Mouse (Mus musculus): ENCODE results near the gene Zfp91. TPM values are rescaled to one million over a fixed set of nuclear protein-coding genes. Genes with fewer than 3 reads are reported as not detected.

The Zfp91 gene
- 72.9 TPM for polyA plus RNA-seq (2015; fragmentation: Illumina TruSeq; extraction: RNeasy Lipid Tissue Mini Kit (QIAGEN cat#74804); ENCODE audit: low read depth, low replicate concordance)

DNA sequence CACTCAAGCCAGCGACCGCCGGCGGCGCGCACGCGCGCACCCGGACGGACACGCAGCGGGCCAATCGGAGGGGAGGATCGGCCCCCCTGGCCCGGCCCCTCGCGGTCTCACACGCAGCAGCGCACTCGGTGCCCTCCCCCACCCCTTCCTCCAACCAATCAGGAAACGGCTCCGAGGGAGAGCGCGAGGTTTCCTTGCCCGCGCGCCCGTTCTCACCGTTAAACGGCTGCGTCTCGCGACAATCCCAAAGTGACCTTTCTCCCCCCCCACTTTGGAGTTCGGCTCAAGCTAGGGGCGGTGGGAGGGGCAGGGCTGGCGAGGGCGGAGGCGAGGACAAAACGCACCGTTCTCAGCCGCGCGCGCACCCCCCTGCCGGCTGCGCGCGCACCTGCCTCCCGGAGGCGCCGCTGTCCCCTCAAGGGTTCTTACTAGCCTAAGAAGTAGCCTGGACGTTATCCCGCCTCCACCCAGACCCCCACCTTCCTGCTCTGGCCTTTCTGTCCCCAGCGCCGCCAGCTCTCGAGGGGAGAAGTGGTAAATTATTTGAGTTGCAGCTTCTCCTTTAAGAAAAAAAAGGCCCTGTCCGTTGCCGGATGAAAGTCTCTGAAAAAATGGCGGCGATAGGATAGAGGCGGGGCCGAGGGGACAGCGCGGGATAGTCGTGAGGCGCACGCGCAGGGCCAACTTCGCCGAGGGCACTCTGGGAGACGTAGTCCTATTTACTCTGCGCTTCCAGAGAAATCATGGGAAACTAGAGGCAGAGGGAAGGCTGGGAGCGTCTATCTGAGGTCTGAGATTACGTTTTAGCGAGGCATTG lies at the start of gene Zfp91, which contains the start of gene Lpxn:
Gene Zfp91, minus strand, starts transcription at position 616 of the 817 bp plus-strand sequence.
Gene Lpxn, plus strand, starts transcription at position 683 of the 817 bp plus-strand sequence.

DNA sequence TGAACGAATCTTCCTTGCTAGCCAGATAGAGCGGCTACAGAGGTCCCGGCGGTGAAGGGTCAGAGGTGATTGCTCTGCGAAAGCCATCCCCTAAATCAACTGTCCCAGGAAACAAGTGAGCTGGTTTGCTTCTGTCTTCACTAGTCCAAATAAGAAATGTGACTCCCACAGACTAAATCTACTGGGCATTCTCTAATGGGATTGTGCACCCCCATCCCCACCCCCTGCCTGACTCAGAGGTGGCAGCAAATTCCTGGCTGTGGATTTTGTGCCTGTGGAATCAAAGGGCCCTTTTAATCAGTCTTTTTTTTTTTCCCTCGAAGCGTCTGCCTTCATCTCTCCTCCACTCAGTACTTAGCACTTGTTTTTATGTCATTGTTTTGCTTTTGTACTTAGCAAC lies 30.6 kb downstream of the Zfp91 start, which contains the start of gene Cntf:
Gene Cntf, minus strand, starts transcription at position 325 of the 400 bp plus-strand sequence.

Other genes with a start within 250 kb of the Zfp91 start
- not detected for gene Gm4952, start 196.2 kb downstream of the Zfp91 start, polyA plus RNA-seq (2015; fragmentation: Illumina TruSeq; extraction: RNeasy Lipid Tissue Mini Kit (QIAGEN cat#74804); ENCODE audit: low read depth, low replicate concordance)
- not detected for gene Glyat, start 162.8 kb downstream of the Zfp91 start, polyA plus RNA-seq (2015; fragmentation: Illumina TruSeq; extraction: RNeasy Lipid Tissue Mini Kit (QIAGEN cat#74804); ENCODE audit: low read depth, low replicate concordance)
- gene Olfr1442, start 125.7 kb downstream of the Zfp91 start, polyA plus RNA-seq (2015; fragmentation: Illumina TruSeq; extraction: RNeasy Lipid Tissue Mini Kit (QIAGEN cat#74804); ENCODE audit: low read depth, low replicate concordance), result not detected
- gene Olfr1443, start 118.0 kb downstream of the Zfp91 start, polyA plus RNA-seq (2015; fragmentation: Illumina TruSeq; extraction: RNeasy Lipid Tissue Mini Kit (QIAGEN cat#74804); ENCODE audit: low read depth, low replicate concordance), result not detected
- not detected for gene Keg1, start 100.3 kb downstream of the Zfp91 start, polyA plus RNA-seq (2015; fragmentation: Illumina TruSeq; extraction: RNeasy Lipid Tissue Mini Kit (QIAGEN cat#74804); ENCODE audit: low read depth, low replicate concordance)
- gene Cntf, start 30.5 kb downstream of the Zfp91 start, polyA plus RNA-seq (2015; fragmentation: Illumina TruSeq; extraction: RNeasy Lipid Tissue Mini Kit (QIAGEN cat#74804); ENCODE audit: low read depth, low replicate concordance), result 1.7 TPM
- gene Lpxn, start 67 bp upstream of the Zfp91 start, polyA plus RNA-seq (2015; fragmentation: Illumina TruSeq; extraction: RNeasy Lipid Tissue Mini Kit (QIAGEN cat#74804); ENCODE audit: low read depth, low replicate concordance), result 2.2 TPM
- not detected for gene Gm5244, start 50.6 kb upstream of the Zfp91 start, polyA plus RNA-seq (2015; fragmentation: Illumina TruSeq; extraction: RNeasy Lipid Tissue Mini Kit (QIAGEN cat#74804); ENCODE audit: low read depth, low replicate concordance)
- not detected for gene Olfr1444, start 61.2 kb upstream of the Zfp91 start, polyA plus RNA-seq (2015; fragmentation: Illumina TruSeq; extraction: RNeasy Lipid Tissue Mini Kit (QIAGEN cat#74804); ENCODE audit: low read depth, low replicate concordance)
- gene Olfr1445, start 87.7 kb upstream of the Zfp91 start, polyA plus RNA-seq (2015; fragmentation: Illumina TruSeq; extraction: RNeasy Lipid Tissue Mini Kit (QIAGEN cat#74804); ENCODE audit: low read depth, low replicate concordance), result not detected
- gene Olfr1446, start 97.4 kb upstream of the Zfp91 start, polyA plus RNA-seq (2015; fragmentation: Illumina TruSeq; extraction: RNeasy Lipid Tissue Mini Kit (QIAGEN cat#74804); ENCODE audit: low read depth, low replicate concordance), result not detected
- gene Olfr1447, start 107.6 kb upstream of the Zfp91 start, polyA plus RNA-seq (2015; fragmentation: Illumina TruSeq; extraction: RNeasy Lipid Tissue Mini Kit (QIAGEN cat#74804); ENCODE audit: low read depth, low replicate concordance), result not detected
- gene Olfr1448, start 128.3 kb upstream of the Zfp91 start, polyA plus RNA-seq (2015; fragmentation: Illumina TruSeq; extraction: RNeasy Lipid Tissue Mini Kit (QIAGEN cat#74804); ENCODE audit: low read depth, low replicate concordance), result not detected
- gene Olfr1449, start 134.7 kb upstream of the Zfp91 start, polyA plus RNA-seq (2015; fragmentation: Illumina TruSeq; extraction: RNeasy Lipid Tissue Mini Kit (QIAGEN cat#74804); ENCODE audit: low read depth, low replicate concordance), result not detected
- gene Olfr1450, start 154.1 kb upstream of the Zfp91 start, polyA plus RNA-seq (2015; fragmentation: Illumina TruSeq; extraction: RNeasy Lipid Tissue Mini Kit (QIAGEN cat#74804); ENCODE audit: low read depth, low replicate concordance), result not detected
- not detected for gene Olfr1451, start 198.9 kb upstream of the Zfp91 start, polyA plus RNA-seq (2015; fragmentation: Illumina TruSeq; extraction: RNeasy Lipid Tissue Mini Kit (QIAGEN cat#74804); ENCODE audit: low read depth, low replicate concordance)
- not detected for gene Olfr1453, start 232.2 kb upstream of the Zfp91 start, polyA plus RNA-seq (2015; fragmentation: Illumina TruSeq; extraction: RNeasy Lipid Tissue Mini Kit (QIAGEN cat#74804); ENCODE audit: low read depth, low replicate concordance)

Measured in brain, adult 10 weeks (tissue).